Mouse (Mus musculus) brown adipose tissue, adult 24 weeks (tissue): ENCODE results near the gene Ttc25. TPM values are rescaled to one million over a fixed set of nuclear protein-coding genes. Genes with fewer than 3 reads are reported as not detected.

Experiments
- H3K27ac ChIP-seq: fragments of 200-500 bp; replicated peaks from 2 replicates; pipeline ENCODE4 v1.5.1; 2012; ENCODE audit warnings: low read depth, mild to moderate bottlenecking, low read length
- H3K4me1 ChIP-seq: fragments of 200-500 bp; 2 replicates; pipeline ENCODE4 v1.6.1; 2012; ENCODE audit warnings: low read length, mixed read lengths; ENCODE audit not compliant: control insufficient read depth, insufficient read depth, insufficient read length
- H3K4me3 ChIP-seq: fragments of 200-500 bp; 2 replicates; pipeline ENCODE4 v1.5.1; 2012; ENCODE audit warnings: low read depth, mild to moderate bottlenecking, low read length, moderate library complexity; ENCODE audit not compliant: insufficient read depth
- polyA plus RNA-seq: library from polyadenylated mRNA; stranded (reverse); fragments of >200 nt; gene quantifications from 2 replicates; pipeline ENCODE4 v1.2.4, GENCODE M21; 2012; ENCODE audit not compliant: missing spikeins, insufficient read depth, insufficient read length

The Ttc25 gene
- polyA plus RNA-seq, 1 experiment: 28.0 TPM

GRCm38 (mm10) chr11:100594608-100595007 is 49.2 kb downstream of the Ttc25 start:
- H3K27ac ChIP-seq: no peak overlapping the region
- no peak overlapping the region for H3K4me3 ChIP-seq
- no peaks in the 10 kb centered on the region for H3K4me1 ChIP-seq

- Histone ChIP-seq H3K4me3 (no peak overlapping the region), H3K27ac (no peak overlapping the region), H3K4me1 (no peaks in the 10 kb centered on the region)
Observed at GRCm38 (mm10) chr11:100595533-100595932, 50.1 kb downstream of the Ttc25 start.

- no peak overlapping the region for H3K27ac ChIP-seq
- no peak overlapping the region for H3K4me3 ChIP-seq
- peaks cover 2% of the 10 kb centered on the region; the same call in 1 of the 2 replicates for H3K4me1 ChIP-seq
Observed at GRCm38 (mm10) chr11:100598074-100598473, 52.7 kb downstream of the Ttc25 start.

- Histone ChIP-seq H3K4me3 (no peak overlapping the region), H3K4me1 (peaks cover 7% of the 10 kb centered on the region), H3K27ac (no peak overlapping the region)
Observed at GRCm38 (mm10) chr11:100601372-100601771, 56.0 kb downstream of the Ttc25 start.

GRCm38 (mm10) chr11:100603155-100603554 is 57.7 kb downstream of the Ttc25 start:
- H3K4me1 ChIP-seq: peaks cover 7% of the 10 kb centered on the region
- H3K27ac ChIP-seq: no peak overlapping the region
- no peak overlapping the region for H3K4me3 ChIP-seq

GRCm38 (mm10) chr11:100603813-100604212 is 58.4 kb downstream of the Ttc25 start:
- H3K4me3 ChIP-seq: no peak overlapping the region
- no peak overlapping the region for H3K27ac ChIP-seq
- peaks cover 9% of the 10 kb centered on the region for H3K4me1 ChIP-seq

- Histone ChIP-seq H3K4me1 (peaks cover 14% of the 10 kb centered on the region), H3K4me3 (no peak overlapping the region), H3K27ac (no peak overlapping the region)
Observed at GRCm38 (mm10) chr11:100604321-100605005, 59.1 kb downstream of the Ttc25 start.

- H3K27ac ChIP-seq: 0 out of 2 replicates have a peak overlapping the region, but pooled peaks have one; percentile 18
- peaks cover 18% of the 10 kb centered on the region for H3K4me1 ChIP-seq
- no peak overlapping the region for H3K4me3 ChIP-seq
Observed at GRCm38 (mm10) chr11:100605451-100605850, 60.0 kb downstream of the Ttc25 start.

- H3K4me3 ChIP-seq: no peak overlapping the region
- no peak overlapping the region for H3K27ac ChIP-seq
- peaks cover 25% of the 10 kb centered on the region for H3K4me1 ChIP-seq
Observed at GRCm38 (mm10) chr11:100607121-100607520, 61.7 kb downstream of the Ttc25 start.

GRCm38 (mm10) chr11:100608796-100609195 is 63.4 kb downstream of the Ttc25 start:
- H3K4me3 ChIP-seq: no peak overlapping the region
- H3K4me1 ChIP-seq: peaks cover 31% of the 10 kb centered on the region
- peak overlapping the region; percentile 35; the same call in 1 of the 2 replicates for H3K27ac ChIP-seq

- Histone ChIP-seq H3K4me1 (peaks cover 31% of the 10 kb centered on the region), H3K27ac (peak overlapping the region; percentile 71), H3K4me3 (no peak overlapping the region)
Observed at GRCm38 (mm10) chr11:100609355-100609996, 64.1 kb downstream of the Ttc25 start.

GRCm38 (mm10) chr11:100609997-100610680 is 64.7 kb downstream of the Ttc25 start:
- Histone ChIP-seq H3K27ac (peak overlapping the region; percentile 82), H3K4me3 (peak overlapping the region; percentile 45), H3K4me1 (peaks cover 28% of the 10 kb centered on the region)

GRCm38 (mm10) chr11:100611627-100612026 is 66.2 kb downstream of the Ttc25 start:
- no peak overlapping the region; the same call in 1 of the 2 replicates for H3K27ac ChIP-seq

GRCm38 (mm10) chr11:100613241-100613640 is 67.8 kb downstream of the Ttc25 start:
- Histone ChIP-seq H3K27ac (no peak overlapping the region), H3K4me1 (peaks cover 29% of the 10 kb centered on the region), H3K4me3 (no peak overlapping the region)

More at GRCm38 (mm10) chr11:100611627-100612026, 66.2 kb downstream of the Ttc25 start:
- H3K4me1 ChIP-seq: peaks cover 26% of the 10 kb centered on the region
- H3K4me3 ChIP-seq: no peak overlapping the region

- no peak overlapping the region for H3K4me3 ChIP-seq
- peaks cover 15% of the 10 kb centered on the region for H3K4me1 ChIP-seq
- no peak overlapping the region for H3K27ac ChIP-seq
Observed at GRCm38 (mm10) chr11:100616332-100616731, 70.9 kb downstream of the Ttc25 start.
